Mouse (Mus musculus) left cerebral cortex, adult 11 months (tissue): ENCODE measurements around the gene Morn4.

Experiments used
- DNase-seq: peaks from one replicate; pipeline ENCODE4 v3.0.0; 2022; ENCODE audit warnings: low spot score

Morn4 gene

DNA sequence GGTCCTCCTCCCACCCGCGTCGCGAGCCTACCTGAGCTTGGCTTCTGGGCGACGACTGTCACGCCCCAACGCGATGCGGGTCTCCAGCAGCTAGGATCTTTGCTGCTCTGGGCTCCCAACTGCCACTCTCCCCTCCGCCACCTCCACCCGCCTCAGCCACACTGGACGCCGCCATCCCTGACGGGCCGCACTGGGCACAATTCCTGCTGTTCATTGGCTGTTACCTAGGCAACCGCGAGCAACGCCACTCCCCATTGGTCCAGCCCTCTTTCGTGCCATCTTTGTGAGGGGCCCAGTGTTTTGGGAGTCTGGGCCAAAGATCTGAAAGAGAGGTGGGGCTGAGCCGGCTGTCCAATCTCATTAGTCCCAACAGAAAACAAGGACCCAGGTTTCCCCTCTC is at the start of gene Morn4:
Gene Morn4, minus strand, starts transcription at position 192 of the 400 bp plus-strand sequence.
- DNase-seq = peak; percentile 90

DNA sequence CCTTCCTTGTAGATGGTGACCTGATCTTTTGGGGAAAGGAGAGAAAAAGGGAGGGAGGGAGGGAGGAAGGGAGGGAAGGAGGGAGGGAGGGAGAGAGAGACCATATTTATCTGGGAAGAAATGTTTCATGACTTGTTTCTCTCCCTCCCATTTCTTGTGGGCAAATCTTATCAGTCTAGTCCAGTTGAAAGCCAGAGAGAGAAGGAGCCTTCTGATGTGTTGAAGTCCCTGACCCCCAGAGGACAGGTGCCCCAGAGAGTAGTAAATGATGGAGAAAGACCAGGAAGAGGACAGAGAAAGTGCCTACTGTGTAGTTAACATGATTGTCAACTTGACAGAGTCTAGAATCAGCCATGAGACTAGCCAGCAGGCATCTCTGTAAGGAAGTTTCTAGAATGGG is 48.9 kb upstream of the Morn4 start:
- DNase-seq = no peak

- no peak for DNase-seq
These were observed 44.9 kb upstream of the Morn4 start for GRCm38 (mm10) chr19:42131101-42131500.

GRCm38 (mm10) chr19:42130294-42130606 is 44.1 kb upstream of the Morn4 start:
- DNase-seq = no peak

GRCm38 (mm10) chr19:42129509-42130293 is 43.5 kb upstream of the Morn4 start:
- DNase-seq = no peak

DNA sequence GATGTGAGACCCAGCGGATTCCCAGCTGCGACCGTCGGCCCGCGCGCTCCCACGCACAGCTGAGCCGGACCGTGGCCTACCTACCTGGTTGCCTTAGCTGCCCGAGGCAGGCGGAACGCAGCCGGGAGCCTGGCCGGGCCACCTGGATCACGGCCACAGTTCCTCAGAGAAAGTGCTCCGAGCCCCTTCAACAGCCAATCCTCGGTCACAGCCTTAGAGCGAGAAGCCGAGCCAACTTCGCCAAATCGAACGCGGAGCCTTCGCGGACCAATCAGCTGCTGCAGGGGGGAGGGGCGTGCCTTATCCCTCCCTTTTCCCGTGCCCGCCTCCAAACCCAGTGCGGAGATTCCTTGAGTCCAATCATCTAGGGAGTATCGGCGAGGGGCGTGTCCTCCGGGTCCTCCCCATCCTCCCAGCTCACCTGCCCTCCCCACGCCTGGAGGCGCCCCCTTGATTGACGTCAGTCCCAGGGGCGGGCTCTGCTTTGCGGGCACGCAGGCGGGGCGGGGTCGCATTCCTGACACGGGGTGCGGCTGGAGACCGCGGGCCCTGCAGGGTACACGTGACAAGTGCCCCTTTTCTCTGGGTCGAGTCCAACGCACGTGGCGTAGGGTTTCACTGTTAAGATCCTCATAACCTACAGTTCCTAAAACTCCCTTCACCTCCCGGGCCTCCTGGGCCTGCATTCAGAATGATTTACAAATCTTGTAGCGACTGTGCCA is 42.8 kb upstream of the Morn4 start, which contains the start of gene Avpi1:
Gene Avpi1, minus strand, starts transcription at position 273 of the 722 bp plus-strand sequence.
- peak; percentile 98 for DNase-seq

DNA sequence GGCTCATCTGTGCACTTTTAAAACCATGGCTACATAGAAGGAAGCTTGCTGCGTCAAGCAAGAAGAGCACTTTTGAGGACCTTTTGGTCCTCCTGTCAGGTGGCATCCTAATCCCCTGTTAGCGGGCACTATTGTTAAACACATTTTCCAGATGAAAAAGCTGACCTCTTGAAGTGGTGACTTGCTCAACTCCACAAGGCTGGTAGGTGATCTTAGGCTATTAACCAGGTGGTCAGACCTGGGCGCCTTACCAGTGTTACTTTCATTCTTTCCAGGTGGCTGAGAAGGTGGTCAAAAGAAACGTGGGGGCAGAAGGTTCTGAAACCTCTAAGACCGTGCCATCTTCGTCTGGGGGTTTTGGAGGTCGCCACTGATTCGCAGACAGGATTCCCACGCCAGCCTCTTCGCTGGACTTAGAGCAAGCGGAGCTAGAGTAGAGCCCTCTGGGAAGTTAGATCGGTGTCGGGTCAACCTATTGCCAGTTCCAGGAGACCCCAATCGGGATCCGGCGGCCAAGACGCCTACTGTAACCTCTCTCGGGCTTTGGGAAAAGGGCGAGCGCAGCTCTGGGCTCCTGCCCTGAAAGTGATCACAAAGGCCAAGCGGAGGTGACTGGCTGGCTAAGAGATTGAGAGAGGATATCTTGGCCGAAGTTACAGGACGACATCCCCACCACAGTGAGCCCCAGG is 42.0 kb upstream of the Morn4 start:
- no peak for DNase-seq

DNA sequence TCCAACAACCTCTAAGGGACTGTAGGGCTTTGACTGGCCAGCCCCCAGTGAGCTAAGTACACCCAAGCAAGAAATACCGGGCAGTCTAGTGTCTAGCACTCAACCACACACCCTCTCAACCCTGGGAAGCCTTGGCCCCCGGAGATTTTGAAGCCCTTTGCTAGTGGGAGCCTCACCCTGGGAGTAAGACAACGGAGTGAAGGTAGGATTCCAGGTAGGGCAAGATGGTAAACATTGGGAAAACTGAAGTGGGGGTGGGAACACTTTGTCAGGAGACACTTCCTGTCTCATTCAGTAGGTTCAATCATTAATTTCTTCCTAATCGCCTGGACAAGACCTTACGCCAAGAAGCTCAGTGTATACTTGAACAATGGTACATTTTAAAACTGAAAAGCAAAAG is 40.9 kb upstream of the Morn4 start:
- no peak for DNase-seq

- no peak for DNase-seq
These were observed 40.1 kb upstream of the Morn4 start for GRCm38 (mm10) chr19:42126219-42126605.

- no peak for DNase-seq
These were observed 39.5 kb upstream of the Morn4 start for GRCm38 (mm10) chr19:42125501-42126218.

DNA sequence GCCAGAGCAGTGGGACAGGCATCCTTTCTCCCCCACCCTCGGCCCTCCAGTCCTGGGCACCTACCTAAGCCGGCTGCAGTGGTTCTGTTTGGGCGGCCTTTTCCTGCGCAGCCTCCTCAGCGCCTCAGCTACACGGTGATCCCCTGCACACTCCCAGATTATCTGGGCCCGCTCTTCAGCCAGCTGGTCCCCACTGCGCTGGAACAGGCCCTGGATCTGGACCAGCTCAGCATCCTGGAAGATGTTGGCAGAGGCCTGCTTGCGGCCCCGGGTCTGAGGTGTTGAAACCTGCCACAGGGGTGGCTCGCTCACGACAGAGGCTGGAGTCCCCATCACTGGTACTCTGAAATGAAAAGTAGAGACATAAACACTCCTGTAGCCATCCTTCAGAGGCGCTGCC is 38.5 kb upstream of the Morn4 start:
- DNase-seq = no peak

DNA sequence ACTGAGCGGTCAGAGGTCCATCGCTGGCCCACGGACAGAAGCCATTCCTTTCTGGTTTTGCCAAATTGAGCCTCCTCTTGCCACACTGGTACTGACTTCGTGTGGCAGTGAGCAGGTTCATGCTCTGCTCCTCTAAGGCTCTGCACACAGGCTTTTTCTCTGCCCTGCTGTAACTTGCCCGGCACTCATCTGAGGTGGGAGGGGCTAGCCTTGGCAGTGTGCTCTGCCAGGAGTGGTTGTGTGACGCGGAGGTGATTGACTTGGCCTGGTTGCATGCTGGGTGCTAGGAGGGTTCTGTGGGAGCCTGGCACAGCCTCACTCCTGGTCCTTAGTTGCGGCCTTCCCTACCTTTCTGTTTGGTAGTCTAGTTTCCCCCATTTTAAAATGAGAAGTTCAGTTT is 34.3 kb upstream of the Morn4 start:
- DNase-seq = no peak

DNA sequence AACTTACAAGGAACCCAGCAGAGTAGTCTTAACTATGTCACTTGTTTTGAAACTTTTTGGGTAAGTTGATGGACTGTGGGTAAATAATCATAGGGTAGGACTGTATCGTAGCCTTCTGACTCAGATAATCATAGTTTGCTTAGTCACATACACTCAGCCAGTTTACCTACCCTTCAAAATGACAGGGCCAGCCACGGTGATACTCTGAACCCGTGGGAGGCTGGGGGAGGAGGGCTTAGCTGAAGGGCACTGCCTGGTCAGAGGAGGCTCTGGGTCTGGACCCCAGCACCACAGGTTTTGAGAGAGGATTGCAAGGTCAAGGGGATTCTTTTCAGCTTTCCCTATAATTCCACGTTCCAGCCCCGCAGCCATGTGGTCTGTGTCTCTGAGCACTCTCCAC is 32.4 kb upstream of the Morn4 start:
- DNase-seq = no peak

GRCm38 (mm10) chr19:42118142-42118541 is 32.0 kb upstream of the Morn4 start:
- no peak for DNase-seq

GRCm38 (mm10) chr19:42115783-42116335 is 29.7 kb upstream of the Morn4 start:
- DNase-seq = no peak

GRCm38 (mm10) chr19:42104681-42105080 is 18.5 kb upstream of the Morn4 start:
- DNase-seq = no peak

DNA sequence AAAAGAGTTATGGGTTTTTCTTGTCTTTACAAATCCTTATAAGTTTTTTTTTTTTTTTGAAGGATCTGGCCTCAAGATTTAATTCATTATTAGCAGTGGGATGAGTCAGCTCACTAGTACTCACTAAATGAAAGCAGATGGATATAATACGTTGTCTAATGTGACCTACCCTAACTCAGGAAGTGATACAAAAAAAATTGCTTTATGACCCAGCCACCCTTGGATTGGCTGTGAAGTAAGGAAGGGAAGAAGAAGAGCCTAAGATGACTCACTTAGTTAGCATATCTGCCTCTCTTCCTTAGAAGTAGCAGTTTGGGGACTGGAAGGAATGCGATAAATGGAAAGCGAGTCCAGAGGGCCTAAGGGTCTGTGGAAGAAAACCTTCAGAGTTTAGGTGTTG is 13.2 kb upstream of the Morn4 start:
- no peak for DNase-seq

DNA sequence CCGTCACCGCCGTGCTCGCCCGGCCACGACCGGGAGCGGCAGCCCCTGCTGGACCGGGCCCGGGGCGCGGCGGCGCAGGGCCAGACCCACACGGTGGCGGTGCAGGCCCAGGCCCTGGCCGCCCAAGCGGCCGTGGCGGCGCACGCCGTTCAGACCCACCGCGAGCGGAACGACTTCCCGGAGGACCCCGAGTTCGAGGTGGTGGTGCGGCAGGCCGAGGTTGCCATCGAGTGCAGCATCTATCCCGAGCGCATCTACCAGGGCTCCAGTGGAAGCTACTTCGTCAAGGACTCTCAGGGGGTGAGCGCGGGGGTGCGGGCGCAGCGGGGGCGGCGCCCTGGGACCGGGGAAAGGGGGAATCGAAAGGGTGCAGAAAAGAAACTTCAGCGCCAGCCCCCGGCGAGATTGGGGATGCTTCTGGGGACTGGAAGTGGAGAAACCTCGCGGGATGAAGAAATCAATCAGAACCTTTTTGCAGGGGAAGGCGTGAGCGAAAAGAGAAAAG is 4.5 kb upstream of the Morn4 start:
- DNase-seq = no peak

- DNase-seq = peak; percentile 100
These were observed 3.8 kb upstream of the Morn4 start, which contains the start of gene Pi4k2a for GRCm38 (mm10) chr19:42089748-42090595. TSS of gene Pi4k2a (plus strand) at chr19:42090470.

DNA sequence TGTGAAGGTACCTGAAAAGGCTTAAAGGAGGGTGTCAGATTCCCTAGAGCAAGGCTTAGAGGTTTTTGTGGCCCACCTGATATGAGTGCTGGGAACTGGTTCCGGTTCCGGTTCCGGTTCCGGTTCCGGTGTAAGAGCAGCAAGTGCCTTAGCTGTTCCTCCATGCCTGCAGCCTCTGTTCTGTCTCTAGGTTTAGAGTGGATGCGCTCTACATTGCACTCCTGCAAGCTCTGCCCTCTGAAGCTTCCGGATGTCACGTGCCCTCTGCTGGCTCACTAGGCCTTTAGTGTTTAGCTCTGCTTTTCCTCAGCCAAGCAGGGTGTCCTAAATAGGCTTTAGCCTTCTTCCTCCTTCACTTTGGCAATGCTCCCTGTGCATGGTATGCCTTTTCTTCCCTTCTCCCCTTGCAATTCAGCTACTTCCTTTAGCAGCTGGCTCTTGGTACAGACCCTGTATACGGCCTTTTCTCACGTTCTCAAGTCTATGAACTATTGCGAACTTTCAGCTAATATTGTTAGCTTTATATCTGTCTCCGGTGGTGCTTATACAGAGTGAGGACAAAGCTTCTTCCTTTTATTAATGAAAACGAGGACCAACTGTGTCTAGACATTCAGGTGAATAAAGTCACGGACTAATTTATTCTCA is 3.1 kb upstream of the Morn4 start:
- peak; percentile 37 for DNase-seq
